Mouse (Mus musculus) thymus, adult 2 months (tissue): Measurements from ENCODE around the gene Wdr17.

ENCODE experiments used
- CTCF ChIP-seq: fragments of 200-500 bp; IDR thresholded peaks from 2 replicates; pipeline ENCODE4 v1.5.1; 2012; ENCODE audit warnings: mild to moderate bottlenecking, control low read depth, low read length, moderate library complexity, borderline replicate concordance; ENCODE audit not compliant: control insufficient read depth, poor library complexity, insufficient read depth; ENCODE audit errors: extremely low read depth
- POLR2A ChIP-seq: fragments of 200-500 bp; IDR thresholded peaks from 2 replicates; pipeline ENCODE4 v1.6.1; 2012; ENCODE audit warnings: mild to moderate bottlenecking, low read length, control low read depth, moderate library complexity; ENCODE audit not compliant: control insufficient read depth, poor library complexity, insufficient read depth; ENCODE audit errors: extremely low read depth

GRCm38 (mm10) chr8:54822956-54823355 is 64.0 kb downstream of the Wdr17 start:
- TF ChIP-seq CTCF (no peak), POLR2A (no peak)
